Mouse (Mus musculus) layer of hippocampus, adult 18-20 months (tissue): Measurements from ENCODE around the gene Gpr132. TPM values are rescaled to one million over a fixed set of nuclear protein-coding genes. Genes with fewer than 3 reads are reported as not detected.

Experiments
- DNase-seq, 2 experiments: peaks; one replicate each; pipeline ENCODE4 v3.0.0; 2022; ENCODE audit warnings: low spot score in 2 of 2
- long read RNA-seq: library from polyadenylated mRNA; stranded (forward); transcript quantifications from one replicate; pipeline ENCODE4 v2.0.0, GENCODE M21; 2021
- total RNA-seq, 2 experiments: library from RNA; stranded (reverse); gene quantifications; 2 replicates each; pipeline ENCODE4 v1.2.3; 2021

Gene Gpr132
- not detected for total RNA-seq
- long read RNA-seq, result 0 reads

DNA sequence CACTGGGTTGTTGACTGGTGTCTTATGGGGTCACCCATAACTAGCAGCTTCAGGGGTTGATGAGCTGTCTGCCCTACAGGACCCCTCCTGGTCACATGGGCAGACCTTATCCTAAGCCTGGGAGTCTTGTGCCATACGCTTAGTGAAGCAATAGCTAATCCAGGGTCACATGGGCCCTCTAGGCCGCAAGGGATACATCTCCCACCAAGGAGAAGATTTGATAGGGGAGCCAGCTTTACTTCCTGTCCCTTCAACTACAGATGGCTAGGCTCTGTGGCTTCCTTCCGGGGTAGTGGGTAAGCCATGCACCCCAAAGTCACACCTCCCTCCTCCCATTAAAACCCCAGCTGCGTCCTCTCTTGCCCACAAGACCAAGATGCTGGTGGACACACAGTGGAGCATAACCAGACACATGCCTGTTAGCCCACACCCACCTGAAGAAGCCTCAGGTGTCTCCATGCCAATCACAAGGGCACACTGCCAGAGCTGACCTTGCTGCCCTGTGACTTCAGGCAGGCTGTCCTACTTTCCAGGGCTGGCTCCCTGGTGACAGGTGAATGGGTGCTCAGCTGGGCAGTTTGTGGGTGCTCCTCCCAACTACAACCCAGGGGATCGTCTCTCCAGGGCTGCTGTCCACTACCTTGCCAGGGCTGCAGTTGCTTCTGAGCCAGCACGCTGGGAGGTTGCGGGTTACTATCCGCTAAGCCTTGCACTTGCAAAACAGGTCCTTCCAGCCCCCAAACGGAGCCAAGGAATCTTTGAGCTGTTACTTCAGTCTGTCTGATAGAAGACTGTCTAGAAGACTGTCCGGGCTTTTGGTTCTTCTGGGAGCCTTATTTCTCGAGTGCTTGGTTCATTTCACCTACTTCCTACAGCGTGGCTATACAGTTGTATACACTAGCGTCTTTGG is at the start of gene Gpr132:
TSS of gene Gpr132 (minus strand) at position 51 of the 910 bp plus-strand sequence.
- no peak for DNase-seq

DNA sequence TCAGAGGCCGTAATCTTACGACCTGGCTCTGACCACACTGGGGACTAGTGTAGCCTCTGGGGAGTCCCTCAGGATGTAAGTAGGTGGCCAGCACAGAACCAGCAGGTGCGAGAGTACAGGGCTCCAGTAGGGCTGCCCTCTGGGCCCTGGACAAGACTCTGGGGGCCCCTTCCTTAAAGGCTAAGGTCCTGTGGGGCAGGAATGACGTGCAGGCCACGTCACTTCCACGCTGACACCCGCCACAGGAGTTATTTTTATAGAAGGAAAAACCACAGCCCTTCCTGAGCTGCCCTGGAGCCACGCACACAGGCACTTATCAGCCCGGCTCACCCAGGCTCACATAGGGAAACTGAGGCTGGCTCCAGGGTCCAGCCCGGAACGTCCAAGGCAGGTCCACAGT is 49.5 kb upstream of the Gpr132 start:
- no peak for DNase-seq

DNA sequence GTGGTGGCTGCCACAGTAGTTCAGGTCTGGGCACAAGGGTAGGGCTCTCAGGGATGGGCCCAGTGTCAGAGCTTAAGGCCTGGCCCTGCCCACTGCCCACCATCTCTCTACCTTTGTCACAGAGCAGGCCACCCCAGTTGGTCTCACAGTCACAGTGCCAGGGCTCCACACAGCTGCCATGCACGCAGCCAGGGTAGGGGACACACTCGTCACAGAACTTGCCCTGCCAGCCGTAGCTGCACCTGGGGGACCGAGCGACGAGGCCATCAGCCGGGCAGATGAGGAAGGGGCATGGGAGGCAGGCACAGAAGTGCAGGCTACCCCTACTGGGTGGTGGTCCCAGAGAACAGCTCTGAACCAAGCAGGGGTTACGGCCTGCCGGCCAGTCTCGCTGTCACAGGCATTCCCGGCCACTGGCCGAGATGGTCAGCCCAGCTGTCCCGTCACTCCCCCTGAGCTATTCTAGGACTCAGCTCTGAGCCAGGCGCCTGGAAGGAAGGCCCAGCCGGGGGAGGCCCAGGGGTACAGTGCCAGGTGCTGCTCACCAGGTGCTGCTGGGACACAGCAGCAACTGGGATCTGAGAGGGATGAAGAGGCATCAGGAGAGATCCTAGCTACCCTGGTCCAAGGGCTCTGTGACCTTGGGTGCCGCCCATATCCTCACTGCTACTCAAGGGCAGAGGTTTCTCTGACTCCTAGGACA is 48.8 kb upstream of the Gpr132 start:
- DNase-seq, result no peak

DNA sequence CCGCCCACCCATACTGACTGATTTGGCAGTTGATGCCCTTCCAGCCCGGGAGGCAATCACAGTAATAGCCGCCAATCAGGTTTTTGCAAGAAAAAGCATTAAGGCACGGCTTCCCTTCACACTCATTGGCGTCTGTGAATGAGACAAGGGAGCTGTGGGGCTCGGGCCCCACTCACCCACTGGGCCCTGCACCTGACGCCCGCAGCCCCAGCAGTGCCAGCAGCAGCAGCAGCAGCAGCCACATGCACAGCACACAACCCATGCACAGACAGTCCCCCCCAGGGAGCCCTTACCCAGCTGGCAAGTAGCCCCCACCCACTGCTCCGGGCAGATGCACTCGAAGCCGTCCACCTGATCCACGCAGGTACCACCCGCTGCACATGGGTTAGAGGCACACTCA is 47.6 kb upstream of the Gpr132 start:
- no peak for DNase-seq

DNA sequence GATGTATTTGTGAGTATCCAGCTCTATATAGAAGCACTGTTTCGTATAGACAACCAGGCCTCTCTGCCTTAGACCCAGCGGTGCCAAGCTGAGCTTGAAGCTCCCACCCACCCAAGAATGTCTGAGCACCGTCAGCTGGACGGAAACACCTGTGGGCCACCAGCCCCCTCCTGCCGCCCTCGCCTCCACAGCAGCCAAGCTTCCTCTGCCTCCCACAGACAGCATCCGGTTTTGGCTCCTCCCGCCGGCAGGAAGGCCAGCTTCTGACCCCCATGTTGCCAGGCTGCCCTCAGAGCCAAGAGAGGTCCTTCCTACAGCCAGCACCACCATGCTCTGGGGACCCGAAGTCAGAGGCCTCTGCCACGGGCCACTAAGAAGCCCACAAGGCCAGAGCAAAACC is 46.5 kb upstream of the Gpr132 start:
- DNase-seq, result no peak

DNA sequence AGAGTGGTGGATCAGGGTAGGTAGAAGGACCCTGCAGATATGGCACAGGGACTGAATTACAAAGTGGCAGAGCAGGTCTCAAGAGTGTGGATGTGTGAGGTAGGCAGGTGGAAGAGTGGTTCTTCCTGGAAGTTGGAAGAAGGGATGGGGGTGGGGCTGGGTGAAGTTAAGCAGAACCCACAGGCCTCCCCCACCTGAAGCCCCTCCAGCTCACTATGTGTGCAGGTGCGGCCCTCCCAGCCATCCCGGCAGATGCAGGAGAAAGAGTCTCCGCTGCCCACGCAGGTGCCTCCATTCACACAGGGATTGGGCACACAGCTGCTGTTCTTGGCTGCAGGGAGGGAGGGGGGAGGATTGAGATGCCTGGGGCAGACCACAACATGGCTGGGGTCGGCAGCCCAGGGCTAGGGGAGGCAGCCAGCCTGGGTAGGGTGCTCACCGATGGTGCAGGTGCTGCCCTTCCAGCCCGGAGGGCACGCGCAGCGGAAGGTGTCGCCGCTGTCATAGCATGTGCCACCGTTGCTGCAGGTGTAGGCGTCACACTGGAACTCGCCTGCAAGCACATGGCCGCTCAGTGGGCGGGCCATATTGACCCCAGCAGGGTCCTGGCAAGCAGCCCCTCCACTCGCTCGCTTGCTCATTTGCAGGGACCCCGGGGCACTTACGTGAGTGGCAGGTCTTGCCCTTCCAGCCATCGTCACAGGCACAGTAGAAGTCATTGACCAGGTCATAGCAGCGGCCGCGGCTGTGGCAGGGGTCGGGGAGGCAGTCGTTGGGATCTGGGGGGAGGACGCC is 45.1 kb upstream of the Gpr132 start:
- DNase-seq, result no peak

DNA sequence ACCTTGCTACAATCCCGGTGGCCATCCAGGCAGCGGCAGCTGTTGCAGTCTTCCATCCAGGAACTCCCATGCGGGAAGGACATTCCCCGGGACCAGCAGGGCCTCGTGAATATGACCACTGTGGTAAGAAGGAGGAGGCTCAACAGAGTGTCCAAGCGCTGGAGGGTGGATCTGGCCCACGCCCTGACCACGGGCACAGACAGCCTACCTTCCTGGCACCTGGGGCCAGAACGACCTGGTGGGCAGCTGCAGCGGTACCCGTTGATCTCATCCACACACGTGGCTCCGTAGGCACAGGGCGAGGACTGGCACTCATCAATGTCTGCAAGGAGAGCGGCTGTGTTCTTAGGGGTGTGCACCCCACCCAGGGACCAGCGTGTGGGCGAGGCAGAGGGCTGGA is 43.7 kb upstream of the Gpr132 start:
- no peak for DNase-seq

DNA sequence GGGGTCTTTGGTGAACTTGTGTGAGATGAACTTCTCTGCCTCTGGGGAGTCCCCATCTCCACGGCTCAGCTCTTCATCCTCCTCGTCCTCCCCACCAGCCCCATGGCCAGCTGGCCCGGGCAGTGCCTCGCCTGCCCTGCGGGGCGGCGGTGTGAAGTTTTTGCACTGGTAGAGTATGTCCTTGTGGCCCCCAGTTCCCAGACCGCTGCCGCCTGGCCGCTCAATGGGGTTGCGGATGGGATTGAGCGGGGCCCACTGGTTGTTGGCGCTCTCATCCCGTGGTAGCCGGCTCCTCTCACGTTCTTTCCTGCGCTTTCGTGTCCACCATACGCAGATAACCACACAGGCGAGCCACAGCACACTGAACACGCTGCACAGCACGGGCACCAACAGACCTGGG is 41.0 kb upstream of the Gpr132 start:
- no peak for DNase-seq

DNA sequence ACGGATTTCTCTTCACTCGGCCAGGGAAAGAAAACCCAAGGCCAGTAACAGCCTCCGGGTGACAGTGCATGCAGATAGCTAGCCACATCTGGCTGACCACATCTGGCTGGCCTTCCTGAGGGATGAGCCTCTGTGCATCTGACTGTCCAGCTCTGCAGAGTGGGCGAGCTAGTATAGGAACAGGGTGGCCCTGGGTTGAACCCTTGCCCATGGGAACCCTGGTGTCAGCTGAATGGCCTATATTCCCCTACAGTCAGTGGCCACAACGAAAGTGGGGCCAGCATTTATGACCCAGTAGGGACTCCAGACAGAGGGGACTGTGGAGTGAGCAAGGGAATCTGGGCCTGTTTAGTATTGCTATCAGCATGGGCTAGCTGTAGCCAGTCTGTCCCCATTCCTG is 37.0 kb upstream of the Gpr132 start:
- DNase-seq, result no peak

DNA sequence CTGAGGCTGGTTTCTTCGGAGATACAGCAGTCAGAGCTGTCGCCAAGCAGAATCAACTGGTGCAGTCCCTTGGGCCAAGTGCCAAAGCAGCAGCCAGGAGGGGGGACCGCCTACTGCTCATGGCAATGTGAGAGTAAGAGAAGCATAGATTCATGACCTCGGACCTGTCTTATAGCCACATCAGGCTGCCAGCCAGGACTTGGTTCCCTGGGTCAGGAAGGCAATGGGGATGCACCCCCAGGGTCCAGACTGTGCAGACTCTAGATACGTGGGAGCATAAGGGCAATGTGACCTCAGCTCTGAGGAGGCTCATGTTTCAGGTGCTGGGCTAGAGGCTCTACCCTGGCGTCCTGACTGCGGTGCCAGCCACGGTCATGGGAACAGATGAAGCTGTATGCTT is 35.9 kb upstream of the Gpr132 start:
- no peak for DNase-seq

DNA sequence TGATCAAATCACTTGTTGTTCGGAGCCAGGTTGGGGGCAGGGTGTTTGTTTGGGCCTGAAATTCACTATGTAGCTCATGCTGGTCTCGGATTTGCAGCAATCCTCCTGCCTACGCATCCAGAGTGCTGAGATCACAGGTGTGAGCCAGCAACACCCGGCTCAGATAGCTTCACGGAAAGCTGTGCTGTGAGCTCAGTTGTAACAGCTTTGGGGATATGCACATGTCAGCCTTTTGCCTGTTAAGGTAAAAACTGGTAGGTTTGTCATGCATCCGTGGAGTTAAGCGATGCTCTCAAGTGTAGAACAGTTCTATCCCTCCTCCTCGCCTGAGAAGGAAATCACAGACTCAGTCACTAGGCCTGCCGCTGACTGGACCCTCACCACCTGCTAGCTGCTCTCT is 32.6 kb upstream of the Gpr132 start:
- peak; percentile 42 to 57 for DNase-seq

DNA sequence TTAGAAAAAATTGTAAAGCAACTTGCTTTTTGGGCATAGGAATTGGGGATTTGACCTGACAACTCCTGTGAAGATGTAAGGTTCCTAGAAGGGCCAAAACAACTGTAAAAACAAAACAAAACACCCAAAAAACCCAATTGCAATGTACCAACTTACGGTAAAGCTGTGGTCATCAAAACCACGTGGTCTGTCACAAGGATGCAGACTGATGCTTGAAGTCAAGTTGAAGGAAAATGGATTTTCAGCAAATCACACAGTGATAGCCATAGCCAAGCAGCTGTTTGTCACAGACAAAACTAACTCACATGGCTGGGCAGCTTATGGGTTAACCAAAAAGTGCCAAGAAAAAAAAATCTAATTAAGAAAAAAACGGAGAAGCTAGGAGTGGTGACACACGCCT is 30.9 kb upstream of the Gpr132 start:
- no peak for DNase-seq

DNA sequence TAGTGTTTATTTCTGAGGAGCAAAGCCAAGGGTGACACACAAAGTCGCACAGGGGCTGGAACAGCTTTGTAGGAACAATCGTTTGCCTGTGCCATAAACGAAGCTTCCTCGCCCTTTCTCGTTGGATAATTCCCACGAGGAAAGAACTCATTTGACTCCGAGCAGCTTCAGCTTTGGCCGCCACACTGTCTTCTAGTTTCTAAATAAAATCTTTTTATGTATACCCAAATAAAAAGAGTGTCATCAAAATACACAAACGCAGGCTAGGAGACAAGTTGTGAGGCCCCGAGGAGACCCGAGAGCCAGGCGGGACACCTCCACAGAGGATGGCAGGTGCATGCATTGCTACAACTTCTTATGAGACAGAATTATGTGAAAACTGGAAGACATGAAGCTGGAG is 30.3 kb upstream of the Gpr132 start:
- DNase-seq, result no peak

DNA sequence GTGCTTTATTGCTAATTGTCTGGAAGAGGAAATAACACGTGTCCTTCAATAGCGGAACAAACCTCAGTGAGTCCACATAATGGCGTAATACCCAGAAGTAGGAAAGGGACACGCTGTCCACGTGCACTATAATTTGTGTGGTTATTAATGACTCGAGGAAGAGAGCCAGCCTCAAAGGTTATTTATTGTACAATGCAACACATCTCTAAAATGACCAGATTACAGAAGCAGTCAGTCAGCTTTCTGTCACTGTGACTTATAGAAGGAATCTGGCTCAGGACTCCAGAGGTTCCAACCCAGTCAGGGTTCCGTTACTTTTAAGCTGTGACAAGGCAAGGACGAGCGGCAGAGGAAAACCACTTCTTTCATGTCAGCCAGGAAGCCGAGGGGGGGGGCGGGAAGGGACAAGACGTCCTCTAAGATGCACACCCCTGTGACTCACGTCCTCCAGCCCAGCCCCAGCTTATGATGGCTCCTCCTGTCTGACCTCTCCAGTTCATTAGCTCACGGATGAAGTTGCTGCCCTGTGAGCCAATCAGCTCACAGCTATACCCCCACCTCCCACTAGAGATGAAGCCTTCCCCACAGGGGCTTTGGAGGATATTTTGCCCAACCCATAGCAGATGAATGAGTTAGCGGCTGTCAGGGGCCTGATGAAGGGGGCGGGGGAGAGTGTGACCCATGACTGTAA is 29.6 kb upstream of the Gpr132 start:
- DNase-seq, result no peak

DNA sequence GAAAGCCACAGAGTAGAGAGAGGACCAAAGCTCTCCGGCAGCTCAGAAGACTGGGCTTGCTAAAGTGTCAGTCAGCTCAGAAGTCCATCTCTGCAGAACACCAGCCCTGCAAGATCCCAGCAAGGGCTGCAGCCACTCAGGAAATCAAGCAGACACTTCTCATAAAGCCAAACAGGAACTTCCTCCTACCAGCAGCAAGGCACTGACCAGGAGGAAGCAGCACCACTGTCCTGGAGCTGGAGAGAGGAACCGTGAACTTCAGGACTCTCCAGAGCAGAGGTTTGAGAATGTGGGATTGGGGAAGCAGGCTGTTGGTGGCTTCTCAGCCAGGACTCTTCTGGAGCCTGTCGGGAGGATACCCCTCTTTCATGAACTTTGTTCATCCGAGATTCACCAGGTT is 26.9 kb upstream of the Gpr132 start:
- DNase-seq, result no peak

DNA sequence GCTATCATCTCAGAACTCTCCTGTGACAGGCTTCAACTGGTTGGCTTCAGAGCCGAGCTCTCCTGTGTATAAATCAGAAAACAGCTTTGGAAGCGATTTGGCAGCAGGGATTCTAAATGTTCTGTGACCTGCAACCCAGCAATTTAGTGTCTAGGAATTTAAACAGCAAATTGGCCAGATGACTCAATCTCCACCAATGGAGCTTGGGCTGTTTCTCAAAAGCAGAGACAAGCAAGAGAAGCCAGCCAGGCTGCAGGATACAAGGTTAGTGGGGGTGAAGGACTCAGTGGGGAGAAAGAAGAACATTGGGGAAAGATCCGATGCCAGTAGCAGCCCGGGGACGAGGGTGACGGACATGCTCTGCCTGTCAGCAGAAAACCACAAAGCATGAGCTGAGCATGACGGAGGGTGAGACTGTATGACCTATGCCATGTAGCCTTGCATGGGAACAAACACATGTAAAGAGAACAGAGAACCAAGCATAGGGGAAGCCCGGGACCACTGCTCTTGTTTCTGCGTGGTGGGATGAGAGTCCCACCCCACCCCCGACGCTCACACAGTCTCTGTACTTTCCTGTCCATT is 26.4 kb upstream of the Gpr132 start:
- DNase-seq, result no peak

DNA sequence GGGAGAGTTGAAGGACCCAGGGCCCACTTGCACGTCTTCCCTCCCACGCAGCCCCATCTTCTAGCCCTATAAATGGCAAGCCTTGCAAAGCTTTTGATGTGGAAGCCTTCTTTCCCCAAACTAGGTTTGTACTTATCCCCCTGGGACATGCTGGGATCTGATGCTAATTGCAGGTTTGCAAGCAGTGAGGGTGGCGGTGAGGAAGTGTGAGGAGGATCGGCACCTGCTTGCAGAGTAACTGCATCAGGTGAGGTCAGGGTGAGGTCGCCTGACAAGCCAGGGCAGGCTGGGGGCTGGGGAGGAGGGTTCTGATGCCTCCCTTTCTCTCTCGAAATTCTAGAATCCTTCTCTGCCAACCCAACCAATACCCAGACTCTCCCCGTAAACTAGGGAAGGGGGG is 17.4 kb upstream of the Gpr132 start:
- no peak for DNase-seq

DNA sequence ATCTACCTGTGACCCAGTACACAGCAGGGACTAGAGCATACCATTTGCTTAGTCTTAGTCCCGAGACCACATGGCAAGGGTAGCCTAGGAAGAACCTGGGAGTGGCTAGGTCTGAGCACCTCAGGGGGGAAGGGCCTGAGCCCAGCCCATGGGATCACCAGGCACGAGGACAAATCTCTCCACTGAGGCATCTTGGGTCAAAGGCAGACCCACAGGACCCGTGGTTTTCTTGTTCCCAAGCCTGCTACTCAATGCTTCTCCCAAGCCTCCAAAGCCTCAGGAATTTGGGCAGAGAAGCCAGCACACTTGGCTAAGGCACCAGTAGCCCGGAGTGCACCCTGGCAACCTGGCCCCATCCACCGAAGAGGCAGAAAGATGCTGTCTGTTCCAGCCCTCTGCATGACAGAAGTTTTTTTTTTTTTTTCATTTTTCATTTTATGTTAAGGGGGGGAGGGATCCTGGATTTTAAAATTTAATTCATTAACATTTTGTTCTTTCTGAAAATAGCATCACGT is 13.3 kb upstream of the Gpr132 start:
- DNase-seq, result no peak

DNA sequence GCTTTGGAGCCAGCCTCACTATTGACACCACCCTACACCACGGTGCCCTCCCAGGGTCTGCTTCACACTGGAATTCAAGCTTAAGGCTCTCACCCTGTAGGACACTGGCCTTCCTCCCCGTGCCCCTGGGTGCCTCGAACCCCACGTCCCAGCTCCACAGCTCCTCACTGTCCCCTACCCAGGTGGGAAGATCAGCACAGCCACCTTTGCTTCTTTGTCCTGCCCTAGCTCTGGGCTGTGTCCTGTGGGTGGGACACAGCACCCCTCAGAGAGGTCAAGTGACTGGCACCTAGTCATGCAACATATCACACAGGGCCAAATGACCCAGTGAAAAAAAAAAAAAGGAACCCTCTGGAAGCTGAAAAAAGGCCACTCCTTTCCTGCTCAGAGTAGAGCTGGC is 12.6 kb upstream of the Gpr132 start:
- no peak for DNase-seq

DNA sequence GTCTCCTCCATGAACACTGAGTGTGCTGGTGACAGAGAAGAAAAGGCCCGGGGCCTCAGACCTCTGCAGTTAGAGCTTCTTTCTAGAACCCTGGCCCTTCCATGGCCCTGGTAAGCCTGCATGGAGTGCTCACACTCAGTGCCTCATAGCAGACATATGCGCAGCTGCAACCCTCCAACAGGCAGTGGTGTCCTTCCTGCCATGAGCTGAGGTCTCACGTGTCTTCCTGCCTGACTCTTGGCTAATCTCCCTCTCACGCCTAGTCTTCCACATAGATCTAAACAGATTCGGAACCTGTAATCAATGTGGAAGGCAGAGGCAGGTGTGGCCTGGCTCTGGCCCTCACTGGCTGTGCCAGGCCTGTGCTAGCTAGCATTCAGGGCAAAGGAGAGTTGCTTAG is 11.7 kb upstream of the Gpr132 start:
- DNase-seq, result no peak

DNA sequence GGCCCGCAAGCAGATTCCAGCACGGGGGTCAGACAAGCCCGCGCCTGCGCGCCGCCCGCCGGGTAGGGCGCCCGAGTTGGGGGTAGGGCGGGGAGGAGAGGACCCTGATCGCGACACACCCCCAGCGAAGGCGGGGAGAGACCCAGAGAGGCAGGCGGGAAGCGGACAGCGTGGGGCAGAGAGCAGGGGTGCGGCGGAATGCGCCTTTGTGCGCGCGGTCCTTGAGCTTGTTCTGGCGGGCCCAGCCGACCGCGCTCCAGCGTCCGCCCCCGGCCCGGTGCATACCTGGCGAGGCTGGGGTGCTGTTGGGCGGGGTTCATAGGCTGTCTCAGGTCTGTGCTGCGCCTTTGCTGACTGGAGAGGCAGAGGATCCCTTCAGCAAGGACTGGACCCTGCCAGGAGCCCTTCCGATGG is 9.6 kb upstream of the Gpr132 start:
- DNase-seq, result no peak
